Mouse (Mus musculus) midbrain, embryonic 13.5 days (tissue): ENCODE results near the gene Gpatch8. TPM values are rescaled to one million over a fixed set of nuclear protein-coding genes. Genes with fewer than 3 reads are reported as not detected.

Source experiments
- ATAC-seq: fragments of 200-750 bp; cut with Nextera tagmentation; 2 replicates; pipeline ENCODE4 v1.8.0; 2017; ENCODE audit warnings: mild to moderate bottlenecking, moderate TSS enrichment, moderate library complexity
- H3K27ac ChIP-seq: fragments of 300-500 bp; sonication (generic); 2 replicates; pipeline ENCODE4 v1.5.1; 2015; ENCODE audit warnings: inconsistent platforms, mild to moderate bottlenecking, moderate library complexity
- H3K27me3 ChIP-seq: fragments of 300-500 bp; sonication (generic); 2 replicates; pipeline ENCODE4 v1.6.1; 2015; ENCODE audit warnings: mild to moderate bottlenecking, inconsistent platforms
- H3K36me3 ChIP-seq: fragments of 300-500 bp; sonication (generic); 2 replicates; pipeline ENCODE4 v1.6.1; 2015; ENCODE audit warnings: mild to moderate bottlenecking, inconsistent platforms
- H3K4me1 ChIP-seq: fragments of 300-500 bp; sonication (generic); replicated peaks from 2 replicates; pipeline ENCODE4 v1.6.1; 2015; ENCODE audit warnings: inconsistent platforms
- H3K4me2 ChIP-seq: fragments of 300-500 bp; sonication (generic); replicated peaks from 2 replicates; pipeline ENCODE4 v1.6.1; 2015; ENCODE audit warnings: moderate library complexity, mild to moderate bottlenecking, inconsistent platforms
- H3K4me3 ChIP-seq: fragments of 300-500 bp; sonication (generic); replicated peaks from 2 replicates; pipeline ENCODE4 v1.5.1; 2015; ENCODE audit warnings: mild to moderate bottlenecking, inconsistent platforms
- H3K9ac ChIP-seq: fragments of 300-500 bp; sonication (generic); replicated peaks from 2 replicates; pipeline ENCODE4 v1.6.1; 2015; ENCODE audit warnings: mild to moderate bottlenecking, inconsistent platforms
- H3K9me3 ChIP-seq: fragments of 300-500 bp; sonication (generic); 2 replicates; pipeline ENCODE4 v1.6.1; 2016; ENCODE audit warnings: mild to moderate bottlenecking, inconsistent platforms
- WGBS: fragments of 180-500 bp; shearing (Covaris S2); methylation state at CpG from one replicate; pipeline ENCODE4 v1.1.7; 2015; 5-methylcytosine and 5-hydroxymethylcytosine counted together
- polyA plus RNA-seq: library from polyadenylated mRNA; unstranded; fragments of >200 nt; fragmentation: Nextera tagmentation; extraction: Ambion mirVana; gene quantifications from 2 replicates; pipeline ENCODE4 v1.2.1, GENCODE M21; 2015

Gpatch8 gene
- 84.5 and 87.6 TPM in 2 replicates for polyA plus RNA-seq

DNA sequence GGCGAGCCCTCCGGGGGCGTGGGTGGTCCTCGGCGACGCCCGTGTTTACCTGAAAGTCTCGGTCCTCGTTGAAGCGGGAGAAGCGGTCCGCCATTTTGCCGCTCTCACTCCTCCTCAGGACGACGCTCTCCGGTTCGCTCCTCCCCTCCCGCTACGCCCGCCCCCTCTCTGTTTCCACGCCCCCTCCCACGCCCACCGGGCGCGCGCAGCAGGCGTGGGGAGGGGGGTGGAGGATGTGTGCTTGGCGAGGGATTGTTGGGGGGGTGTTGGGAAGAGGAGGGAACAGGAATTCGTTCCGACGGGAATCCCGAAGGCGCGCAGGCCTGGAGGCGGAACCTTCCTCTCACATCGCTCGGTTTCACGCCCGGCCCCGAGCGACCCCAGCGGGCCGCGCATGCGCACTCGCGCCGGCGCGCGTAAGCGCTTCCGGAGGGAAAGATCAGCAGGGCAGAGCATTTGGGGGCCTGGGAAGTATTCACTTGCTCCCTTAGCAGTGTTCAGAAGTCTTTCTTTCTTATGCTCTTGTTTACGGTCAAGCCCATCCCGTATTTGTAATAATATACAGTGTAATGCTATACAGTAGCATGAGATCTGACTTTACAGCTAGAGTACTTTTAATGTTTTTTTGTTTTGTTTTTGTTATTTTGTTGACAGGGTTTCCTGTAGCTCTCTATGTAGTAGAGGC lies at the start of gene Gpatch8:
Gene Gpatch8 (minus strand): TSS at position 362 of the 685 bp plus-strand sequence.
- Histone ChIP-seq H3K36me3 (no peaks in the 10 kb centered on the region), H3K9me3 (no peaks in the 10 kb centered on the region), H3K4me3 (peak within 1 kb of the TSS; percentile 98), H3K27me3 (no peaks in the 10 kb centered on the region), H3K4me1 (peaks cover 31% of the 10 kb centered on the region), H3K27ac (peak within 1 kb of the TSS; percentile 99), H3K9ac (peak within 1 kb of the TSS; percentile 98), H3K4me2 (peak within 1 kb of the TSS; percentile 78)
- WGBS: under 1% methylated on average over 45 of the region's 55 CpGs
- ATAC-seq: peak; percentile 95

GRCm38 (mm10) chr11:102604777-102605552 lies 48.8 kb upstream of the Gpatch8 start:
- H3K9me3 ChIP-seq: no peaks in the 10 kb centered on the region
- peaks cover 44% of the 10 kb centered on the region for H3K4me1 ChIP-seq
- H3K4me3 ChIP-seq: peak overlapping the region; percentile 76
- H3K36me3 ChIP-seq: no peaks in the 10 kb centered on the region
- H3K27ac ChIP-seq: peak overlapping the region; percentile 96
- under 1% methylated on average over 67 of the region's 74 CpGs for WGBS
- peak overlapping the region; percentile 88 for H3K4me2 ChIP-seq
- H3K9ac ChIP-seq: peak overlapping the region; percentile 93
- peaks cover 4% of the 10 kb centered on the region; the same call in 1 of the 2 replicates for H3K27me3 ChIP-seq
- ATAC-seq: peak; percentile 57

DNA sequence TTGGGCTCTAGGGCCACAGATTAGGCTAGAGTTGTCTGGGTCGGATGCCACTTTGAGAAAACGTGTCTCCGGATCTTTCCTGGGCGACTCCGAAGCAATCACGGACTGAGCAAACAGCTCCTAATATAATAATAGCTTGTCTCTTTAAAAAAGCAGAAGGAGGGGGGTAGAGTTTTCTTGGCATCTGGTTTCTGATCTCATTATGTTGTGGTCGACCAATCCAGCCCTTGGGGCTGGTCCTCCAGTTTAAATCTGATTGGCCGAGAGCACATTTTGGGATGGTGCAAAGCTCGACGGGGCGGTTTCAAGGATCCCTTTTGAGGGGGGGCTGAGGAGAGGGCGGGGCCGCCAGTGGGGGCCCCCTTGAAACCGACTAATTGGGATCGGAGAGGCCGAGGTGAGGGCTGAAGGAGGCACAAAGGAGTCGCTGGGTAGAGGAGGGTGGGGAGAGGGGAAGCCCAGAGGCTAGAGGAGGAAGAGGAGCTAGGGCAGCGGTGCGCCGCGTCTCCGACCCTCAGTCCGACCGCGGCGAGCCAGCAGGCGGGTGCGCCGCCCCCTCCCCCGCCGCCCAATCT lies 47.9 kb upstream of the Gpatch8 start, which contains the start of gene Fzd2:
Gene Fzd2 (plus strand): TSS at position 387 of the 575 bp plus-strand sequence.
- Histone ChIP-seq H3K9ac (peak within 1 kb of the TSS; percentile 93), H3K4me1 (peaks cover 37% of the 10 kb centered on the region), H3K9me3 (no peaks in the 10 kb centered on the region), H3K4me2 (peak within 1 kb of the TSS; percentile 88), H3K27ac (peak within 1 kb of the TSS; percentile 96), H3K4me3 (peak within 1 kb of the TSS; percentile 76), H3K36me3 (no peaks in the 10 kb centered on the region), H3K27me3 (peaks cover 4% of the 10 kb centered on the region; the same call in 1 of the 2 replicates)
- WGBS: 0% methylated on average over 30 of the region's 31 CpGs
- peak; percentile 92 for ATAC-seq

GRCm38 (mm10) chr11:102603496-102603850 lies 47.3 kb upstream of the Gpatch8 start:
- peak; percentile 67 for ATAC-seq
- peaks cover 30% of the 10 kb centered on the region for H3K4me1 ChIP-seq
- peak overlapping the region; percentile 88 for H3K4me2 ChIP-seq
- peak overlapping the region; percentile 49 for H3K9ac ChIP-seq
- peak overlapping the region; percentile 76 for H3K4me3 ChIP-seq
- H3K27ac ChIP-seq: peak overlapping the region; percentile 91
- 0 out of 2 replicates have a peak, but pooled peaks cover 2% of the 10 kb centered on the region for H3K9me3 ChIP-seq
- 2% methylated on average over 10 of the region's 10 CpGs for WGBS
- no peaks in the 10 kb centered on the region; the same call in 1 of the 2 replicates for H3K27me3 ChIP-seq
- no peaks in the 10 kb centered on the region for H3K36me3 ChIP-seq

GRCm38 (mm10) chr11:102602816-102603495 lies 46.8 kb upstream of the Gpatch8 start:
- H3K9ac ChIP-seq: peak overlapping the region; percentile 49
- under 1% methylated on average over 13 of the region's 13 CpGs for WGBS
- H3K27ac ChIP-seq: peak overlapping the region; percentile 91
- ATAC-seq: no peak
- no peaks in the 10 kb centered on the region for H3K27me3 ChIP-seq
- no peaks in the 10 kb centered on the region for H3K36me3 ChIP-seq
- peak overlapping the region; percentile 76 for H3K4me3 ChIP-seq
- H3K9me3 ChIP-seq: 0 out of 2 replicates have a peak, but pooled peaks cover 2% of the 10 kb centered on the region
- H3K4me1 ChIP-seq: peaks cover 25% of the 10 kb centered on the region
- H3K4me2 ChIP-seq: peak overlapping the region; percentile 88

GRCm38 (mm10) chr11:102599912-102600311 lies 43.7 kb upstream of the Gpatch8 start:
- Histone ChIP-seq H3K9me3 (0 out of 2 replicates have a peak, but pooled peaks cover 2% of the 10 kb centered on the region), H3K4me1 (peaks cover 17% of the 10 kb centered on the region), H3K27me3 (no peaks in the 10 kb centered on the region), H3K27ac (no peak overlapping the region), H3K4me3 (no peak overlapping the region), H3K9ac (no peak overlapping the region), H3K36me3 (no peaks in the 10 kb centered on the region), H3K4me2 (no peak overlapping the region)
- no peak for ATAC-seq
- WGBS: 89% methylated on average over 3 of the region's 3 CpGs

- 0 out of 2 replicates have a peak, but pooled peaks cover 2% of the 10 kb centered on the region for H3K27me3 ChIP-seq
- no peak for ATAC-seq
- H3K27ac ChIP-seq: peak overlapping the region; percentile 44; the same call in 1 of the 2 replicates
- H3K36me3 ChIP-seq: no peaks in the 10 kb centered on the region
- WGBS: 7% methylated on average over 3 of the region's 4 CpGs
- H3K4me2 ChIP-seq: 0 out of 2 replicates have a peak overlapping the region, but pooled peaks have one; percentile 11
- peaks cover 21% of the 10 kb centered on the region for H3K4me1 ChIP-seq
- 0 out of 2 replicates have a peak, but pooled peaks cover 2% of the 10 kb centered on the region for H3K9me3 ChIP-seq
- H3K4me3 ChIP-seq: no peak overlapping the region
- H3K9ac ChIP-seq: 0 out of 2 replicates have a peak overlapping the region, but pooled peaks have one; percentile 19
Measured at GRCm38 (mm10) chr11:102595341-102595820, 39.2 kb upstream of the Gpatch8 start.

GRCm38 (mm10) chr11:102587554-102587953 lies 31.4 kb upstream of the Gpatch8 start:
- peaks cover 19% of the 10 kb centered on the region for H3K27me3 ChIP-seq
- H3K9ac ChIP-seq: no peak overlapping the region
- no peak overlapping the region for H3K4me3 ChIP-seq
- no peak overlapping the region for H3K27ac ChIP-seq
- peaks cover 7% of the 10 kb centered on the region for H3K4me1 ChIP-seq
- 67% methylated on average over 3 of the region's 3 CpGs for WGBS
- no peak for ATAC-seq
- no peaks in the 10 kb centered on the region for H3K36me3 ChIP-seq
- H3K9me3 ChIP-seq: no peaks in the 10 kb centered on the region
- H3K4me2 ChIP-seq: no peak overlapping the region

DNA sequence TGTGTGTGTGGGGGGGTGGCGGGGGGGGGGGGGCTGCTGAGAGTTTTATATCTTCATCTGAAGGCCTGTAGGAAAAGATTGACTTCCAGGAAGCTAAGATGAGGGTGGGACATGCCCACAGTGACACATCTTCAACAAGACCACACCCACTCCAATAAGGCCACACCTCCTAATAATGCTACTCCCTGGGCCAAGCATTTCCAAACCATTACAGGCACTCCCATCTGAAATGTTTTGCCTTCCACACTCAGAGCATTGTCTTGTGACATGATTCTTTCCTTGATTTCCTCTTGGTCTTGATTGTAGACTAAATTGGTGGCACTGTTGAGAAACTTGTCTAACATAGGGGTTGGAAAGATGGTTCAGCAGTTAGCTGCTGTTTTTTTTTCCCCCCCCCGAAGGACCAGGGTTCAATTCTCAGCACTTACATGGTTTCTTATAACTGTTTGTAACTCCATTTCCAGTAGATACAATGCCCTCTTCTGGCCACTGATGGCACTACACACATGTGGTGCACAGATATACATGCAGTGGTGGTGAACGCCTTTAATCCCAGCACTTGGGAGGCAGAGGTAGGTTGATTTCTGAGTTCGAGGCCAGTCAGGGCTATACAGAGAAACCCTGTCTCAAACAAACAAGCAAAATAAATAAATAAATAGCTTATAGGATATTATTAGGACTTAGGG lies 30.4 kb upstream of the Gpatch8 start:
- H3K4me2 ChIP-seq: no peak overlapping the region
- H3K9ac ChIP-seq: no peak overlapping the region
- H3K36me3 ChIP-seq: no peaks in the 10 kb centered on the region
- no peaks in the 10 kb centered on the region for H3K9me3 ChIP-seq
- H3K4me1 ChIP-seq: peaks cover 16% of the 10 kb centered on the region
- no peak overlapping the region for H3K27ac ChIP-seq
- ATAC-seq: no peak
- no peak overlapping the region for H3K4me3 ChIP-seq
- peaks cover 24% of the 10 kb centered on the region for H3K27me3 ChIP-seq
- WGBS: 95% methylated on average over 4 of the region's 4 CpGs

- no peak overlapping the region for H3K27ac ChIP-seq
- WGBS: 20% methylated on average over 5 of the region's 5 CpGs
- no peaks in the 10 kb centered on the region for H3K36me3 ChIP-seq
Measured at GRCm38 (mm10) chr11:102582736-102583135, 26.5 kb upstream of the Gpatch8 start.

More at GRCm38 (mm10) chr11:102582736-102583135, 26.5 kb upstream of the Gpatch8 start:
- no peak overlapping the region for H3K4me2 ChIP-seq
- H3K9me3 ChIP-seq: no peaks in the 10 kb centered on the region
- H3K4me1 ChIP-seq: peaks cover 43% of the 10 kb centered on the region
- H3K9ac ChIP-seq: no peak overlapping the region
- no peak for ATAC-seq
- peaks cover 24% of the 10 kb centered on the region for H3K27me3 ChIP-seq
- no peak overlapping the region for H3K4me3 ChIP-seq
